Mouse (Mus musculus): ENCODE measurements around the gene Calcrl.

Calcrl gene

GRCm38 (mm10) chr2:84425138-84425537 lies at the start of gene Calcrl:
Calcrl (minus strand) TSS chr2:84425411.
- DNase-seq (ENCODE audit: low spot score in 2 of 2) = peak; percentile 68 to 83

DNA sequence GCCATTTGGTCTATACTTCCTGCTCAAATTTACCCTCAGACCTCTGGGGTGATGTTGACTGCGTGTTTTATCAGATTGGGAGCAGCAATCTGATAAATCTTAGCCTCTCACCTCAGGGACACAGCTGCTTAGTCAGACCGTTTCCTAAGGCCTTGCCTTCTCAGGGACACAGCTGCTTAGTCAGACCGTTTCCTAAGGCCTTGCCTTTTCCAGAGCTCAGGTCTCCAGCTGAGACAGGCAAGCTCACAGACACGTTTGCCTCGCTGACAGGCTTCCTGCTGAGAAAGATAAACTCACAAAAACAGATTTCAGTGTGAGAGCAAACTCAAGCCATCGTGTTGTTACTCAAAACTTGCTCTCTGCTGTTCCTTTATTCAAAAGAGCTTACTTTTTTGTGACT lies 49.4 kb upstream of the Calcrl start:
- no peak for DNase-seq (ENCODE audit: low spot score in 2 of 2)

GRCm38 (mm10) chr2:84473941-84474530 lies 48.8 kb upstream of the Calcrl start:
- no peak for DNase-seq (ENCODE audit: low spot score in 2 of 2)

DNA sequence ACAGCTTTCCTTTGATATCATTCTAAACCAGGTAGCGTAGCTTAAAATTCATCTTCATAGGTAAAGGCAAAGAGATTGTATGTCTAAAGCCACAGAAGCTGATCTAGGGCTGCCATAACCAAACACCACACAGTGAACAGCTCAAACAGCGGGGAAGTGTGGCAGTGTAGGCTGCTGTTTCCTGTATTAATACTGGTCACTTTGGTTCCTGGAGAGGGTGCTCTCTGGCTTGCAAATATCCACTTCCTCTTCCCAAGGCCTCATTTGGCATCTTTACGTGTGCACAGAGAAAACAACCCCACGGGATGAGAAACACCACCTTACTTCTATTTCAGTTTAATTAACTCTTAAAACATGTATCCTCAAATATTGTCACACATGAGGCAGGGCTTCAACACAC lies 42.2 kb upstream of the Calcrl start:
- DNase-seq (ENCODE audit: low spot score in 2 of 2) = no peak

DNA sequence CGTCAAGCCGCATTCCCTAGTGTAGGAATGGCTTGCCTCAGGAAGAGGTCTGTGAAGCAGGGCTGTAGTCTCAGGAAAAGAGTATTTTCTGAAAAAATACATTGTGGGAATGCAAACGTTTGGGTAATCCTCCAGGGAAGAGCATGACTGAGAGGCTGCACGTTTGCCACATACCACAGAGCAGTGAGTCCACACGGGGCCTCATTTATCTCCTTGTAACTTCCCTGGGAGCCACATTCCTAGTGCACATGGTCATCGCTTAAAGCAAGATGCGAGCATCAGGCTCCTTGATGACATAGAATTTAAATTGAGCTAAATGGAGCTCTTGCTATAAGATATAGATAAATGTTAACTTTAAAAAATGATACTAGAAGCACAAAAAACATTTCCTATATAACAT lies 39.7 kb upstream of the Calcrl start:
- DNase-seq (ENCODE audit: low spot score in 2 of 2) = no peak

DNA sequence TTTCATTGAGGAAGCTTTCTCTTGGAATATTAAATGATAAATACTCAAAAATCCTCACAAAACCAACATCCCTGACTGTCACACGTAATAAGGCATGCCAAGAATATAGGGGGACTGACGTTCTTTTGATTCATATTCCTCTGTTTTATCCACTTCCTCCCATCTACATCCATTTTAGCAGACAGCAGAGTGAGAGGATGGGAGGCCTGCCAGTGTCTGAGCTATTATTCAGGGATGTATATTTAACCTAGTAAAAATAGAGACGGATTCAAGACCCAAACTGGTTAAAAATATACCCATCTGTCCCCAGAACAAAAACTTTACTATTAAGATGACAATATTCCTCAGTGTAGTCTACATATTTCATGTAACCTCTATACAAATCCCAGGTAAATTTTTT lies 37.2 kb upstream of the Calcrl start:
- DNase-seq (ENCODE audit: low spot score in 2 of 2) = no peak

- no peak for DNase-seq (ENCODE audit: low spot score in 2 of 2)
Observed at GRCm38 (mm10) chr2:84459651-84460177, 34.5 kb upstream of the Calcrl start.

GRCm38 (mm10) chr2:84457221-84457620 lies 32.0 kb upstream of the Calcrl start:
- DNase-seq (ENCODE audit: low spot score in 2 of 2) = no peak

DNA sequence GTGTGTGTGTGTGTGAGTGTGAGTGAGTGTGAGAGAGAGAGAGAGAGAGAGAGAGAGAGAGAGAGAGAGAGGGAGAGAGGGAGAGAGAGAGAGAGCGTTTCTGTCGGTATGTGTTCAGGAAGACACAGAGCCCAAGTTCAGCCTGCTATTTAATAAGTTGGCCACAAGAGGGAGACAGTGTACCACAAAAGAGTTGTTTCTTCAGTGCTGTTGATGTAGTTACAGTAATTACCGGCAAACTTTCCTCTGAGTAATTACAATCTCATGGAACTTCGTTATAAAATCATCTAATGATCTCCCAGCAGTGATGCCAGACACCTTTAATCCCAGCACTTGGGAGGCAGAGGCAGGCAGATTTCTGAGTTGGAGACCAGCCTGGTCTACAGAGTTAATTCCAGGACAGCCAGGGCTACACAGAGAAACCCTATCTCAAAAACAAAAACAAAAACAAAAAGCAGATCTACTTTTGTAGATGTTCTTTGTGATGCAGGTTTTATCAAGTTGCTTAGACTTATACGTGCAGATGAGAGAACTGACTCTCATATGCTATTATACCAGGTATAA lies 30.1 kb upstream of the Calcrl start:
- peak in 1 of 2 experiments; percentile 40 for DNase-seq (ENCODE audit: low spot score in 2 of 2)

- DNase-seq (ENCODE audit: low spot score in 2 of 2) = no peak
Observed at GRCm38 (mm10) chr2:84454551-84455235, 29.5 kb upstream of the Calcrl start.

DNA sequence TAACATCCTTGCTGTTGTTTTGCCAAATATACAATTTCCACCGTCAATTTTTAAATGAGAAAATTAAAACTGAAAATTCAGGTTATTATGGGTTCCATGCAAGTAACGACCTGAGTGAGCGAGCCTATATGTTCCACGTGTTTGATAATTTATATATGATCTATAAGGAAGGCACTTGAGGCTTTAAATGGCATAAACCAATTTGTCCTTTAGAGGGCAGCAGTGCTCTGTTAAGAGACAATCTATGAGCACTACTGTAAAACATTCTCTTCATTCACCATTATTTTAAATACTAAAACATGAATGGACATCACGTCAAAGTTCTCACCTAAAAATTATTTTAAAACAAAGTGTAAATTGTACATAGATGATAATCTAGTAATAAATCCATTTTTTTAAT lies 28.8 kb upstream of the Calcrl start:
- no peak for DNase-seq (ENCODE audit: low spot score in 2 of 2)

- no peak for DNase-seq (ENCODE audit: low spot score in 2 of 2)
Observed at GRCm38 (mm10) chr2:84445499-84445898, 20.3 kb upstream of the Calcrl start.

GRCm38 (mm10) chr2:84441940-84442339 lies 16.7 kb upstream of the Calcrl start:
- DNase-seq (ENCODE audit: low spot score in 2 of 2) = no peak

GRCm38 (mm10) chr2:84429724-84430123 lies 4.5 kb upstream of the Calcrl start:
- DNase-seq (ENCODE audit: low spot score in 2 of 2) = no peak

GRCm38 (mm10) chr2:84428836-84429235 lies 3.6 kb upstream of the Calcrl start:
- no peak for DNase-seq (ENCODE audit: low spot score in 2 of 2)

- DNase-seq (ENCODE audit: low spot score in 2 of 2) = no peak
Observed at GRCm38 (mm10) chr2:84426531-84426930, 1.3 kb upstream of the Calcrl start.

- no peak for DNase-seq (ENCODE audit: low spot score in 2 of 2)
Observed at GRCm38 (mm10) chr2:84416501-84416900, 8.7 kb downstream of the Calcrl start.

- no peak for DNase-seq (ENCODE audit: low spot score in 2 of 2)
Observed at GRCm38 (mm10) chr2:84409796-84410592, 15.2 kb downstream of the Calcrl start.

GRCm38 (mm10) chr2:84404834-84405233 lies 20.4 kb downstream of the Calcrl start:
- no peak for DNase-seq (ENCODE audit: low spot score in 2 of 2)

GRCm38 (mm10) chr2:84402713-84403112 lies 22.5 kb downstream of the Calcrl start:
- no peak for DNase-seq (ENCODE audit: low spot score in 2 of 2)

GRCm38 (mm10) chr2:84396557-84396956 lies 28.7 kb downstream of the Calcrl start:
- no peak for DNase-seq (ENCODE audit: low spot score in 2 of 2)

DNA sequence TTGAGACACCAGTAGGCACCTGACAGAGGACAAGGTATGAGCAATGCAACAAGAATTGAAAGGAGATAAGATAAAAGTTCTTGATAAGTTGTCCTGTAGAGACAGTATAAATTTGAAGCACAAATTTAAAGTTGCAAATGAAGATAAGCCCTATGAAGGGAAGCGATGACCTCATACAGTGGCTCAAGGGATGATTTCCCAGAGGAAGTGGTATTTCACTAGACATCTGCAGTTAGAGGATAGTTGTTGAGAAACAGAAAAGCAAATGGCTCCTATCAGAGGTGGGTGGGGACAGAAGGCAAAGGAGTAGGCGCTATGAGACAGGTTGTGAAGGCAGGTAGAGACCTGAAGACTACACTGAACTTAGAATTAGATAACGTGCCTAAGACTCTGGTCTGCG lies 32.0 kb downstream of the Calcrl start:
- no peak for DNase-seq (ENCODE audit: low spot score in 2 of 2)
